Mouse (Mus musculus): ENCODE measurements around the gene Phtf2. TPM values are rescaled to one million over a fixed set of nuclear protein-coding genes. Genes with fewer than 3 reads are reported as not detected.

Phtf2 gene
- polyA plus RNA-seq, 1 experiment = 14.1 TPM

Other genes with a start within 250 kb of the Phtf2 start
- gene Tmem60, start 67 bp upstream of the Phtf2 start, polyA plus RNA-seq (2012; ENCODE audit: insufficient read depth, insufficient read length, missing spikeins) = 30.9 and 31.8 TPM in 2 replicates
- gene Rsbn1l, start 74.3 kb upstream of the Phtf2 start, polyA plus RNA-seq (2012; ENCODE audit: insufficient read depth, insufficient read length, missing spikeins) = 34.7 and 35.8 TPM in 2 replicates
- gene Ptpn12, start 173.8 kb upstream of the Phtf2 start, polyA plus RNA-seq (2012; ENCODE audit: insufficient read depth, insufficient read length, missing spikeins) = 86.0 and 92.2 TPM in 2 replicates